Mouse (Mus musculus) NIH3T3 (cell line): ENCODE results near the gene Aimp2.

Source experiments
- DNase-seq: peaks from one replicate; pipeline ENCODE4 v3.0.0-alpha.2; 2012; ENCODE audit warnings: low read depth

The Aimp2 gene

GRCm38 (mm10) chr5:143909417-143910400 lies at the start of gene Aimp2, which contains the start of gene Pms2:
Aimp2 (minus strand) TSS chr5:143909847.
Pms2 (plus strand) TSS chr5:143909964.
- DNase-seq, result peak; percentile 98

DNA sequence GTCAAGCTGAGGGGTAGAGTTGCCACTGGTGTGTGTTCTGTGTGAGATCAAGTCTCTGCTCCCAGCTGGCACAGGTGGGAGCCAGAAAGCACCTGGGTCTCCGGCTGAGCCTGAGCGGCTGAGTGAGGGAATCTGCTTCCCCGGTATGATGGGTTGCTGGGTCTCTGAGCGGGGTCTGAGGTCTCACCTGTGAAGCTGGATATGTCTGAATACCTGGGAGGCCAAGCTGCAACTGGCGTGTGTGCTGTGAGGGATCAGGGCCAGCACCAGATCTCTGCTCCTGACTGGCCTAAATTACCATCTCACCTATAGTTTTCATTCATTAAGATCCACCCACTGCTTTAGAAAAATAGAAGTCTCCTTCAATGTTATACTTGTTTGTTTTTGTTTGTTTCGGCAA lies 47.5 kb upstream of the Aimp2 start:
- DNase-seq, result no peak

- no peak for DNase-seq
Measured at GRCm38 (mm10) chr5:143950016-143950415, 40.4 kb upstream of the Aimp2 start.

DNA sequence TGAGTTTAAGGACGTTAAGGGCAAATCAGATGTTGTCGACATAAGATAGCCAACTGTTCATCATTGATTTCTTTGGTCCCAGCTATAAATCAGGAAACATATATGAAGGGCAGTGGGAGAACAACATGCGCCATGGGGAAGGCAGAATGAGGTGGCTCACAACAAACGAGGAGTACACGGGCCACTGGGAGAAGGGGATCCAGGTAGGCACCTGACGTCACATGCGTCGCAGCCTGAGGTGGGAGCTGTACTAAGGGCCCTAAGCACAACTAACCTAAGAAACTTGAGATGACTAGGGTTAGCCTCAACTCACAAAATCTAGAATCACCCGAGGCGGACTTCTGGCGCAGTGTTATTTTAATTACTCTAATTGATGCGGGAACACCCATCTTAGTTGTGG lies 38.7 kb upstream of the Aimp2 start:
- no peak for DNase-seq

DNA sequence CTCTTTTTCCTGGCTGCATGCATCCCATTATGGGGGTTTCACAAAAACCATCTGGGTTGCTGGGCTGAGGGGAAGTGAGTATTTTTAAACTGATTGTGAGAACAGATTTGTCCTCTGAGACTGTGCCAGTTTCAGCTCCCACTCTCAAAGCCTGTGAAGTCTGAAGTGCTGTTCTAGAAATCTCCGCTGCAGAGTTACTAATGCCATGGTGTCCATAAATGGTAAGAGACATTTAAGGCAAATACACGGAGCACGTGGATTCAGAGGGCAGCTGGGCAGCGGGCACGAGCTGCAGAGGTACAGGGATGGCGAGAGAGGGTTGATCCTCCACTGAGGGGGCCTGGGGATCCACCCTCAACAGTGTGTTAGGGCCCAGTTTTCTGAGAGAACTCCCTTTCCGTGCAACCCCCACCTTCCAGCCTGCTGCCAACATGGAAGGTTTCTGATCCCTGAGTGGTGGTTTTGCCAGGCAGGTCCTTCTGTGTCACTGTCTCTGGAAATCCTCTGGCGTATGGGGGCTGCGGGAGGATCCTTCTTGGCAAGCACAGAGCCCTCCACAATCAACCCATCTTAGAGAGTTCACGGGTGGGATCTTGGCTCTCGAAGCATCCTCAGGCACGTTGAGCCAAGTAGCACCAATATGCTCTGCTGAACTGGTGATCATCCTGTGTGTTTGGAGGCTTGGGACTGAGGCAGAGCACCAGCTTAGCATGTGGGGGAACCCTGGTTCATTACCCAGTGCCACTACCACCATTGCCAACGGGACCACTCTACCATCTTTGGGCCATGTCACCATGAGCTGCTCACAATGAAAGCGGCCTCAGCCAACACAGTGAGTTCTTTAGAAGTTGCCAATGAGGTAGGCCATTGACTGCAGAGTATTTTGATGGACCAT lies 33.8 kb upstream of the Aimp2 start:
- no peak for DNase-seq

GRCm38 (mm10) chr5:143941588-143941987 lies 31.9 kb upstream of the Aimp2 start:
- no peak for DNase-seq

DNA sequence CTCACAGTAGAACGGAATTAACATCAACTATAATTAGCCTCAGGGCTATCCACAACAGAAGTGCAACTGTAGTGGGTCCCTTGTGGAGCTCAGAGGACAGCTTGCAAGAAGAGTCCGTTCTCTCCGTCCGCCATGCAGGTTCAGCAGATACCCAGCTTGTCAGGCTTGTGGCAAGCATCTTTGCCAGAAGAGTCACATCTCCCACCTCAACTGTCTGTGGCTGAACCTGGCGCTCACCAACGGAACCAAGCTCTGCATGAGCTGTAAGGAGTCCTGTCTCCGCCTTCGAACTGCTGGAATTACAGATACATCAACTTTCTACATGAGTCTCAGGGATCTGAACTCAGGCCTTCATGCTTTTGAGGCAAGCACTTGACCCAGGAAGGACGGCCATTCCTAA lies 26.5 kb upstream of the Aimp2 start:
- DNase-seq, result no peak

DNA sequence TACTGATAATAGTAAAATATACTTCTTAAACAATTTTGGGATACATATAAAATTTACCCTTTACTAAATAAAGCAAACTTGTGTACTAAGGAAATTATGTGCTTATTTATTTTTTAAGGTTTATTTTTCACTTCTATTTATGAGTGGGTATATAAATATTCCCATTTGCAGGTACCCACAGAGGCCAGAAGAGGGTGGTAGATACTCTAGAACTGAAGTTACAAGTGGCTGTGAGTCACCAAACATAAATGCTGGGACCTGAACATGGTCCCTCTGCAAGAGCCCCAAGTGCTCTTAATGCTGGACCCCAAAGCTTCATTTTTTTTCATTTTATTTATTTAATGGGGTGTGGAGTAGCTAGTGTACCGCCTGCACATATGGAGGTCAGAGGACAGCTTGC lies 24.2 kb upstream of the Aimp2 start:
- no peak for DNase-seq

DNA sequence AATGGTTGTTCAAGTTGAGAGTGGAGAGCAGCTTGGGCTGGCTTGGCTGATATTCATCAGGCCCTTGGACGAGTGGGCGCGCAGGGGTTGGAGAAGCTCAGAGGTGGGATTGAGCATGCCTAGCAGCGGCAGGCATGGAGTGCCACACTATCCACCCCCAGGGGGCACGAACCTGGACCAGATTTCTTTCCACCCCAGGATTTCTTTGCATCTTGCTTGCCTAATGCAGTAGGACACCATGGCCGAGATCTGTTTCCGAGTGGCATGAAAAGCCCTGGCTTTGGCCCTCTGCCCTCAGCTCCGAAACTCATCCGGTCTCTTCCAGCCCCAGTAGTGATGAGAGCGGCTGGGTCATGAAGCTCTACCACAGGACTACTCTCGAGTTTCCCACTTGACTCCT lies 23.8 kb upstream of the Aimp2 start:
- no peak for DNase-seq

DNA sequence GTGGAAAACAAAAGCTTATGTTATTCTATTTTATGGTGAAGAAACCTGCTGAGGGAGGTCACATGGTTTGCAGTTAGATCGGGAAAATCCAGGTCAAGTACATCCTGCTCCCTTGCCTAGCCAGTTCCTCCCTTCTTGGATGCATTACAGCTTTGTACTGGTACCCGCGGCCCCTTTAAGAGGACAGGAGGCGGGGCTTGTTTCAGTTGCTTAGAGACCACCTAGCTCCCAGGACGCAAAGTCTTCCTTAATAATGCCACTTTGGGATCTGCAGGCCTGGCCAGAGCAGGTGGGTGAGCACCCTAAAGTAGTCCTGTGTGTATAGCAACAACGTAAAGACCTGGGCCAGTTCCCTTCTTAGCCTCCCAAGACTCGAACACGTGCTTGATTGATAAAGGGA lies 23.2 kb upstream of the Aimp2 start, which contains the start of gene Rsph10b:
TSS of gene Rsph10b (plus strand) at position 205 of the 400 bp plus-strand sequence.
- DNase-seq, result no peak

DNA sequence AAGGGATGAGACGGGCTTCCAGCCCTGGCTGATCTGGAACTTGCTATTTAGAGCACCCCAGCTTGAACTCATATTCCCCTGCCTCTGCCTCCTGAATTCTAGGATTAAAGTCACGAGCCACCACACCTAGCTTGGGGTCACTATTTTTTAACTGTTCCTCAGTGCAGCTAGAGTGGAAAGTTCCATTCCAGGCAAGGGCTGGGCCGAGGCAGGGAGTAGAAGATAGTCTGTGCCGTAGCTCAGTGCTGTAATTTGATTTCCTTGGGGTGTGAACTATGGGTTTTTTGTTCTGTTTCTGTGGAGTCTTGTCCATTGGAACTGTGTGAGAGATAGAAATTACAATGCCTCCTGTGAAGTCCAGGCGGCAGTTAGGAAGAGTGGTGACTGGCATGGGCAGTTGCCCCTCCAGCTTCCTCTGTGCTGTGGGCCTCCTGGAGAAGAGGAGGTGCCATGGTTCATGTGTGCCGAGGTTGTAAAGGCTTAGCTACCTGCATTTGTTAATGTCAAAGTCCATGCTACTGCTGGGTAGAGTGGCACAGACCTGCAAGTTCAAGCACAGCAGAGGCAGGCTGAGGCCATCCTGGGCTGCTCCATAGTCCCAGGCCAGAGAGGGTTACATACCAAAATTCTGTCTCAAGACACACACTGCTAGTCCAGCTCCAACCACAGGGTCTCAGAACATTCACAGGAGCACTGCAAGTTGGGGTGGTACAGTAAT lies 22.4 kb upstream of the Aimp2 start:
- DNase-seq, result no peak

DNA sequence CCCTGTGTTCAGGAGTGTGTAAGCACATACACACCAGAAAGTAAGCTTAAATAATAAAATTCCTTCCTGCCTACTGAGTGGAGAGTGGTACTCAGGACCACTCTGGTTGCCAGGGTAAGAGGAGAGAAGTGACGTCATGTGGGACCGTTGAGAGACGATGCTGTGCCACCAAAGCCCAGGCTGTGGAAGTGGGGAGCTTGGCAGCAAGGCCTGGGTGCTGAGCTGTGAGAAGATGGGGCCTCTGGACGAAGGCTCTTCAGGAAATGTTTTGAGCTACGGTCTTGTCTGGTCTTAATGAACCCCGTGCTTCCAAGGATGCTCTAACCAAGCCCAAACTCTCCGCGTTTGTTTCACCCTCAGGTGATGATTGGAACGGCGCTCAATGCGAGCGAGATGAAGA lies 21.0 kb upstream of the Aimp2 start:
- DNase-seq, result no peak

DNA sequence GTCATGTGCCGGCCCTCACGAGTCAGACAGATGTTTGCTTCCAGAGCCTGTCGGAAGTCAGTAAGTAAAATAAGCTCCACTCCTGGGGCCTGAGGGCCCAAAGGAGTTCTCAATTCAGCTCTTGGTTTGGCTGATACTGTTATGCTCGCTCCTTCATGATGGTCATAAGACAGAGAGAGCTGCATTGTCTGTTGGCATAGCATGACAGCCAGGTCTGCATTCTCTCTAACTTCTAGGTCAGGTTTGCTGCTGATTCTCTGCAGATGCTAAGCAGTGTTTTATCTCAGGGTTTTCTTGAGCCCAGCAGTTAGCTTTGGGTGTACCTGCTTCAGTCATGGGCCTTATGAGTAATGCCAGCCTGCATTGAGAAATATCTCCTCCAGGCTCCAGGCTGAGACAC lies 19.6 kb upstream of the Aimp2 start:
- DNase-seq, result no peak

GRCm38 (mm10) chr5:143927875-143928274 lies 18.2 kb upstream of the Aimp2 start, which contains the start of gene Gm42421:
Gm42421 (plus strand) TSS chr5:143928175.
- DNase-seq, result no peak

- no peak for DNase-seq
Measured at GRCm38 (mm10) chr5:143924781-143925452, 15.3 kb upstream of the Aimp2 start.

DNA sequence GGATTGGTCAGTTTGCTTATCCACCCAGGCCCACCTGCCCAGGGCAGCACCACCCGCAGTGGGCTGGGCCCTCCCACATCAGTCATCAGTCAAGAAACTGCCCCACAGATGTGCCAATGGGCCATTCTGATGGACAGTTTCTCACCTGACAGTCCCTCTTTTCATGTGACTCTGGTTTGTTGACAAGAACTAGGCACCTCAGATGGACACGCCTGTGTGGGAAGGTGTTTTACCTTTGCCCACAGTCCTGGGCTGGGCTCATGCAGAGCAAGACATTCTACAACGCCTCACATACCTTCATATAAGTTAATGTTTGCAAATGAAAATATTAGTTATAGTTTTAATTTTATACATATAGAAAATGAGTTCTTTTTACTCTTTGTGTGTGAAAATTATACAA lies 8.5 kb upstream of the Aimp2 start:
- no peak for DNase-seq

DNA sequence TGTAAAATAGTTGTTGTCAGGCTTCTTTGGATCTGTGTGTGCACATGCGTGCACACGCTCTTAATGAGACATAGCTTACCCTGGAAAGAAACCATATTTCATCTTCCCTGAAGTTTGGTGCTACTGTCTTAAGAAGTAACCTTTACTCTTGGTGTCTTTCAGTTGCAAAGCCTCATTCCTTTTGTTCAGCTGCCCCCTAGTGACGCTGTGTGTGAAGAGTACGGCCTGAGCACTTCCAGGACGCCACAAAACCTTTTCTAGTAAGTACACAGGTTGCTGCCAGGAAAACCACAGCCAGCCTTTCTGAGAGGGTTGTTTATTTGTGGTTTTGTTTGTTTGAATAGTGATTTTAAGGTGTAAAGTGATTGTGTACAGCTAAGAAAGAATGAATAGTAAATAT lies 7.8 kb upstream of the Aimp2 start:
- peak; percentile 83 for DNase-seq

GRCm38 (mm10) chr5:143916221-143916620 lies 6.6 kb upstream of the Aimp2 start:
- no peak for DNase-seq

- peak; percentile 17 for DNase-seq
Measured at GRCm38 (mm10) chr5:143908926-143909325, 721 bp downstream of the Aimp2 start.

DNA sequence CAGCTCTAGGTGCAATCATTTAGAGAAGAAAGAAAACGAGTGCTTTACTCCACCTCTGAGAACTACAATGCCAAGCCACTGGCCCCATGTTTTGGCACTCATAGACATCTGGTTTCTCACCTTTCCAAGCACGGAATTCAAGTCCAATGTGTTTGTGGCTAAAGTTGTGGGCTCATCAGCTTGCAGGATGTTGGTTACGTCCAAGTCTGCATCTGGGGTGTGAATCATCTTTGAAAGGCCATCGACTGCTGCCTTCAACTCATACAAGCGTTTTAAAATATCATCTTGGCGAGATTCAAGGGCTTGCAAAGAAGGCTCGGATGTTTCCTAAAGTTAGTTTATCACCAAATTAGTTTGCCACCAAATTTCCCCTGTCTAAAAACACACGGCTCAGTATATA lies 3.2 kb downstream of the Aimp2 start:
- peak; percentile 21 for DNase-seq

GRCm38 (mm10) chr5:143903813-143904212 lies 5.8 kb downstream of the Aimp2 start:
- no peak for DNase-seq
